Mouse (Mus musculus): ENCODE results near the gene Atp8a2. TPM values are rescaled to one million over a fixed set of nuclear protein-coding genes. Genes with fewer than 3 reads are reported as not detected.

Atp8a2 gene
- total and polyA plus RNA-seq, 2 experiments from 2014 or later = 5.2 to 115 TPM

- H3K4me2 ChIP-seq (ENCODE audit: low read depth, low read length) = no peak overlapping the region
- ATAC-seq (ENCODE audit: insufficient read depth, low read depth) (no peak), DNase-seq (ENCODE audit: low spot score) (no peak)
- no peak overlapping the region for H3K4me3 ChIP-seq (ENCODE audit: low read depth, low read length)
- peaks cover 24% of the 10 kb centered on the region for H3K27me3 ChIP-seq (ENCODE audit: control insufficient read depth, insufficient read depth, low read length)
- H3K4me1 ChIP-seq (ENCODE audit: control insufficient read depth, insufficient read depth) = peaks cover 7% of the 10 kb centered on the region; the same call in 1 of the 2 replicates
- H3K9ac ChIP-seq (replicated peaks; ENCODE audit: low read depth, low read length) = no peak overlapping the region
- H3K36me3 ChIP-seq (replicated peaks; ENCODE audit: control insufficient read depth, insufficient read depth, low read length) = no peaks in the 10 kb centered on the region
- H3K9me3 ChIP-seq (replicated peaks; ENCODE audit: control insufficient read depth, low read length) = no peaks in the 10 kb centered on the region
- WGBS = 89% methylated on average over 15 of the region's 15 CpGs
- H3K27ac ChIP-seq (ENCODE audit: low read depth) = no peak overlapping the region
- TF ChIP-seq CTCF (IDR thresholded peaks at IDR 0.05; ENCODE audit: low read depth) (no peak), EP300 (IDR thresholded peaks at IDR 0.05; ENCODE audit: low read depth) (no peak)
Measured at GRCm38 (mm10) chr14:59629308-59629707, 567.7 kb downstream of the Atp8a2 start.

GRCm38 (mm10) chr14:59627823-59628222 is 569.2 kb downstream of the Atp8a2 start:
- WGBS = 58% methylated on average over 7 of the region's 7 CpGs
- no peak for DNase-seq (ENCODE audit: low spot score)

GRCm38 (mm10) chr14:59627142-59627680 is 569.8 kb downstream of the Atp8a2 start:
- no peak for DNase-seq (ENCODE audit: low spot score)
- peak overlapping the region; percentile 99; the same call in 1 of the 2 replicates for H3K4me2 ChIP-seq (ENCODE audit: low read depth, low read length)
- peak overlapping the region; percentile 73; the same call in 1 of the 2 replicates for H3K4me3 ChIP-seq (ENCODE audit: low read depth, low read length)
- no peak overlapping the region for H3K27ac ChIP-seq (ENCODE audit: low read depth)
- no peaks in the 10 kb centered on the region for H3K36me3 ChIP-seq (replicated peaks; ENCODE audit: control insufficient read depth, insufficient read depth, low read length)
- 62% methylated on average over 9 of the region's 9 CpGs for WGBS
- peaks cover 7% of the 10 kb centered on the region; the same call in 1 of the 2 replicates for H3K4me1 ChIP-seq (ENCODE audit: control insufficient read depth, insufficient read depth)
- no peak overlapping the region for H3K9ac ChIP-seq (replicated peaks; ENCODE audit: low read depth, low read length)
- no peak for ATAC-seq (ENCODE audit: insufficient read depth, low read depth)
- TF ChIP-seq CTCF (IDR thresholded peaks at IDR 0.05; ENCODE audit: low read depth) (no peak), EP300 (IDR thresholded peaks at IDR 0.05; ENCODE audit: low read depth) (no peak)
- H3K27me3 ChIP-seq (ENCODE audit: control insufficient read depth, insufficient read depth, low read length) = peaks cover 38% of the 10 kb centered on the region
- no peaks in the 10 kb centered on the region for H3K9me3 ChIP-seq (replicated peaks; ENCODE audit: control insufficient read depth, low read length)

More at GRCm38 (mm10) chr14:59627823-59628222, 569.2 kb downstream of the Atp8a2 start:
- Histone ChIP-seq H3K9me3 (replicated peaks; ENCODE audit: control insufficient read depth, low read length) (no peaks in the 10 kb centered on the region), H3K27me3 (ENCODE audit: control insufficient read depth, insufficient read depth, low read length) (peaks cover 33% of the 10 kb centered on the region), H3K4me1 (ENCODE audit: control insufficient read depth, insufficient read depth) (peaks cover 7% of the 10 kb centered on the region; the same call in 1 of the 2 replicates), H3K27ac (ENCODE audit: low read depth) (no peak overlapping the region), H3K4me2 (ENCODE audit: low read depth, low read length) (peak overlapping the region; percentile 5; the same call in 1 of the 2 replicates), H3K4me3 (ENCODE audit: low read depth, low read length) (0 out of 2 replicates have a peak overlapping the region, but pooled peaks have one; percentile 73), H3K9ac (replicated peaks; ENCODE audit: low read depth, low read length) (no peak overlapping the region), H3K36me3 (replicated peaks; ENCODE audit: control insufficient read depth, insufficient read depth, low read length) (no peaks in the 10 kb centered on the region)
- no peak for TF ChIP-seq EP300 (IDR thresholded peaks at IDR 0.05; ENCODE audit: low read depth)
- no peak for TF ChIP-seq CTCF (IDR thresholded peaks at IDR 0.05; ENCODE audit: low read depth)
- ATAC-seq (ENCODE audit: insufficient read depth, low read depth) = no peak

GRCm38 (mm10) chr14:59626711-59627110 is 570.3 kb downstream of the Atp8a2 start:
- H3K27me3 ChIP-seq (ENCODE audit: control insufficient read depth, insufficient read depth, low read length) = peaks cover 40% of the 10 kb centered on the region
- H3K4me1 ChIP-seq (ENCODE audit: control insufficient read depth, insufficient read depth) = peaks cover 7% of the 10 kb centered on the region; the same call in 1 of the 2 replicates
- no peaks in the 10 kb centered on the region for H3K9me3 ChIP-seq (replicated peaks; ENCODE audit: control insufficient read depth, low read length)
- peak overlapping the region; percentile 73 for H3K4me3 ChIP-seq (ENCODE audit: low read depth, low read length)
- H3K36me3 ChIP-seq (replicated peaks; ENCODE audit: control insufficient read depth, insufficient read depth, low read length) = no peaks in the 10 kb centered on the region
- no peak for DNase-seq (ENCODE audit: low spot score)
- H3K27ac ChIP-seq (ENCODE audit: low read depth) = no peak overlapping the region
- no peak overlapping the region for H3K9ac ChIP-seq (replicated peaks; ENCODE audit: low read depth, low read length)
- H3K4me2 ChIP-seq (ENCODE audit: low read depth, low read length) = peak overlapping the region; percentile 99
- 56% methylated on average over 8 of the region's 8 CpGs for WGBS
- TF ChIP-seq CTCF (IDR thresholded peaks at IDR 0.05; ENCODE audit: low read depth) (no peak), EP300 (IDR thresholded peaks at IDR 0.05; ENCODE audit: low read depth) (no peak)
- ATAC-seq (ENCODE audit: insufficient read depth, low read depth) = no peak

GRCm38 (mm10) chr14:59625806-59626364 is 571.1 kb downstream of the Atp8a2 start:
- Histone ChIP-seq H3K27me3 (ENCODE audit: control insufficient read depth, insufficient read depth, low read length) (peaks cover 40% of the 10 kb centered on the region), H3K9ac (replicated peaks; ENCODE audit: low read depth, low read length) (peak overlapping the region; percentile 45), H3K27ac (ENCODE audit: low read depth) (peak overlapping the region; percentile 32), H3K4me3 (ENCODE audit: low read depth, low read length) (peak overlapping the region; percentile 73), H3K4me2 (ENCODE audit: low read depth, low read length) (peak overlapping the region; percentile 99), H3K4me1 (ENCODE audit: control insufficient read depth, insufficient read depth) (peaks cover 7% of the 10 kb centered on the region; the same call in 1 of the 2 replicates), H3K36me3 (replicated peaks; ENCODE audit: control insufficient read depth, insufficient read depth, low read length) (no peaks in the 10 kb centered on the region), H3K9me3 (replicated peaks; ENCODE audit: control insufficient read depth, low read length) (no peaks in the 10 kb centered on the region)
- WGBS = under 1% methylated on average over 51 of the region's 51 CpGs
- DNase-seq (ENCODE audit: low spot score) (no peak), ATAC-seq (ENCODE audit: insufficient read depth, low read depth) (peak; percentile 18)
- TF ChIP-seq EP300 (IDR thresholded peaks at IDR 0.05; ENCODE audit: low read depth) (no peak), CTCF (IDR thresholded peaks at IDR 0.05; ENCODE audit: low read depth) (no peak)

Data from heart, postnatal 0 days (tissue).